Comparison of ENCODE assay signal across 32 mouse cellular contexts in genomic region chr9:110739961-110740360, GRCm38 (mm10). TPM values are rescaled to one million over a fixed set of nuclear protein-coding genes. Genes with fewer than 3 reads are reported as not detected.
DNase-seq lines count a peak whose midpoint lies in the region; ATAC-seq lines count a peak whose summit lies in the region.
"Had no signal": no experiment of that assay in that cellular context is flagged by ENCODE, and none has a peak within 500 bp of the region (broad histone marks: within the 10 kb centered on the region; RNA-seq: fewer than 3 reads in every experiment).

No protein-coding gene starts in this region.

- H3K4me2 ChIP-seq in kidney, embryonic 14.5 days (replicated peaks; ENCODE audit: low read depth, low read length), result no peak overlapping the region
- H3K4me2 ChIP-seq in lung, embryonic 16.5 days (ENCODE audit: low read depth, low read length), result peak overlapping the region; percentile 76; the same call in 1 of the 2 replicates
- H3K4me2 ChIP-seq in limb, embryonic 13.5 days (replicated peaks), result peak overlapping the region; percentile 80
- H3K4me2 ChIP-seq: forebrain, embryonic 12.5 days; midbrain, embryonic 13.5 days had no signal

- H3K4me3 ChIP-seq in kidney, embryonic 14.5 days (ENCODE audit: low read length), result no peak overlapping the region
- H3K4me3 ChIP-seq in lung, embryonic 16.5 days (ENCODE audit: low read length), result peak overlapping the region; percentile 70; the same call in 1 of the 2 replicates
- peak overlapping the region; percentile 83 for H3K4me3 ChIP-seq in limb, embryonic 13.5 days
- H3K4me3 ChIP-seq: erythroblast, embryonic 14.5 days; forebrain, embryonic 12.5 days; megakaryocyte, embryonic 14.5 days; midbrain, embryonic 13.5 days had no signal

- no peak overlapping the region for H3K27ac ChIP-seq in kidney, embryonic 14.5 days (ENCODE audit: low read depth, low read length)
- no peak overlapping the region for H3K27ac ChIP-seq in lung, embryonic 16.5 days (ENCODE audit: low read length)
- H3K27ac ChIP-seq in limb, embryonic 13.5 days, result no peak overlapping the region
- H3K27ac ChIP-seq: forebrain, embryonic 12.5 days; hindbrain, embryonic 14.5 days; liver, embryonic 14.5 days; midbrain, embryonic 13.5 days had no signal

- H3K4me1 ChIP-seq in kidney, embryonic 14.5 days (ENCODE audit: control insufficient read depth, insufficient read depth, low read length), result peaks cover 35% of the 10 kb centered on the region
- peaks cover 15% of the 10 kb centered on the region for H3K4me1 ChIP-seq in lung, embryonic 16.5 days (replicated peaks; ENCODE audit: control insufficient read depth, insufficient read depth, low read length)
- H3K4me1 ChIP-seq in limb, embryonic 13.5 days, result peaks cover 75% of the 10 kb centered on the region

- peaks cover 7% of the 10 kb centered on the region; the same call in 1 of the 2 replicates for H3K27me3 ChIP-seq in kidney, embryonic 14.5 days (ENCODE audit: control insufficient read depth, insufficient read depth, low read length)
- peaks cover 24% of the 10 kb centered on the region for H3K27me3 ChIP-seq in lung, embryonic 16.5 days (ENCODE audit: control insufficient read depth, insufficient read depth, low read depth, low read length)
- H3K27me3 ChIP-seq in limb, embryonic 13.5 days, result peaks cover 36% of the 10 kb centered on the region

- H3K9me3 ChIP-seq in kidney, embryonic 14.5 days (ENCODE audit: control insufficient read depth, low read length), result no peaks in the 10 kb centered on the region
- no peaks in the 10 kb centered on the region for H3K9me3 ChIP-seq in lung, embryonic 16.5 days (ENCODE audit: control insufficient read depth, low read length)
- no peaks in the 10 kb centered on the region for H3K9me3 ChIP-seq in limb, embryonic 13.5 days
- H3K9me3 ChIP-seq: forebrain, embryonic 12.5 days; midbrain, embryonic 13.5 days had no signal

- peak; percentile 70 for DNase-seq in kidney, adult 9 months
- no peak for DNase-seq in lung, postnatal 36 days
- DNase-seq in left cerebral cortex, postnatal 14 days (ENCODE audit: low spot score in 2 of 2), result no peak
- no peak for DNase-seq in layer of hippocampus, adult 11-12 months (ENCODE audit: low spot score)
- DNase-seq: adrenal gland, postnatal 25 days; cerebellum, adult 9-10 months; gastrocnemius, postnatal 36 days; heart, postnatal 36 days; lung, postnatal 14 days; retina, postnatal 1 day; right cerebral cortex, postnatal 25 days; spleen, adult 18-20 months had no signal

- no peaks in the 10 kb centered on the region; the same call in 1 of the 2 replicates for H3K36me3 ChIP-seq in kidney, embryonic 14.5 days (ENCODE audit: control insufficient read depth, insufficient read depth, low read length)
- no peaks in the 10 kb centered on the region for H3K36me3 ChIP-seq in lung, embryonic 16.5 days (ENCODE audit: control insufficient read depth, insufficient read depth, low read length)
- peaks cover 21% of the 10 kb centered on the region for H3K36me3 ChIP-seq in limb, embryonic 13.5 days
- H3K36me3 ChIP-seq: forebrain, embryonic 12.5 days; midbrain, embryonic 13.5 days had no signal

- intact Hi-C loops in left cerebral cortex, postnatal 14 days (cut with DNase I), result loop anchor here (10.0 kb wide), 1 partner anchor 215 kb away; the partner anchor contains the start of gene Lrrc2

- H3K9ac ChIP-seq in kidney, embryonic 14.5 days (ENCODE audit: low read depth, low read length), result no peak overlapping the region
- H3K9ac ChIP-seq in lung, embryonic 16.5 days (ENCODE audit: low read length), result no peak overlapping the region
- H3K9ac ChIP-seq in limb, embryonic 13.5 days, result peak overlapping the region; percentile 94
- H3K9ac ChIP-seq: forebrain, embryonic 12.5 days; hindbrain, embryonic 14.5 days; liver, embryonic 14.5 days; midbrain, embryonic 13.5 days had no signal

- ATAC-seq in kidney, embryonic 14.5 days (ENCODE audit: low FRiP score, low TSS enrichment), result no peak
- no peak for ATAC-seq in lung, embryonic 16.5 days (ENCODE audit: low read depth)
- ATAC-seq in limb, embryonic 13.5 days (ENCODE audit: low FRiP score, low read depth), result no peak
- ATAC-seq: midbrain, embryonic 13.5 days had no signal

- WGBS in kidney, embryonic 14.5 days, result 89% methylated on average over 7 of the region's 7 CpGs
- 77% methylated on average over 7 of the region's 7 CpGs for WGBS in lung, embryonic 16.5 days
- 85% methylated on average over 7 of the region's 7 CpGs for WGBS in limb, embryonic 13.5 days

RNA-seq across cellular contexts. Expression of gene Myl3, which starts 1.7 kb away (rescaled TPM):
- 0.96 and 1.4 TPM in 2 replicates for polyA plus RNA-seq in kidney, embryonic 14.5 days (2014; fragmentation: Nextera tagmentation; extraction: Ambion mirVana)
- polyA plus RNA-seq in lung, embryonic 16.5 days (2015; fragmentation: Nextera tagmentation; extraction: Ambion mirVana), result 10.6 and 13.9 TPM in 2 replicates
- polyA plus RNA-seq in limb, embryonic 13.5 days (2015; fragmentation: Nextera tagmentation; extraction: Ambion mirVana), result 3.5 and 4.8 TPM in 2 replicates
- under 1 TPM in 1 of 2 experiments, not detected in 1; 0.53 TPM for total RNA-seq in left cerebral cortex, postnatal 14 days (2021)
- total RNA-seq: adrenal gland, postnatal 25 days; layer of hippocampus, adult 18-20 months; layer of hippocampus, postnatal 14 days had no signal
- polyA plus RNA-seq: erythroblast, embryonic 14.5 days; midbrain, embryonic 13.5 days; urinary bladder, adult 2 months had no signal

RNA-seq across cellular contexts. Expression of gene Pth1r, which starts 7.0 kb away (rescaled TPM):
- 27.3 and 40.9 TPM in 2 replicates for polyA plus RNA-seq in kidney, embryonic 14.5 days (2014; fragmentation: Nextera tagmentation; extraction: Ambion mirVana)
- 60.3 and 61.6 TPM in 2 replicates for polyA plus RNA-seq in lung, embryonic 16.5 days (2015; fragmentation: Nextera tagmentation; extraction: Ambion mirVana)
- polyA plus RNA-seq in limb, embryonic 13.5 days (2015; fragmentation: Nextera tagmentation; extraction: Ambion mirVana), result 91.1 and 97.7 TPM in 2 replicates
- 1 to 10 TPM; 6.4 to 8.3 TPM for total RNA-seq in left cerebral cortex, postnatal 14 days (2021)
- polyA plus RNA-seq: erythroblast, embryonic 14.5 days had no signal

RNA-seq across cellular contexts. Expression of gene Prss42, which starts 58.0 kb away (rescaled TPM):
- polyA plus RNA-seq in kidney, embryonic 14.5 days (2014; fragmentation: Nextera tagmentation; extraction: Ambion mirVana), result not detected in 2 replicates
- polyA plus RNA-seq in lung, embryonic 16.5 days (2015; fragmentation: Nextera tagmentation; extraction: Ambion mirVana), result not detected in 2 replicates
- polyA plus RNA-seq in limb, embryonic 13.5 days (2015; fragmentation: Nextera tagmentation; extraction: Ambion mirVana), result not detected in 2 replicates
- total RNA-seq in left cerebral cortex, postnatal 14 days (2021), result not detected
- total RNA-seq: adrenal gland, postnatal 25 days; gastrocnemius, adult 18-20 months; gastrocnemius, postnatal 36 days; heart, adult 8-10 months; heart, postnatal 36 days; layer of hippocampus, adult 18-20 months; layer of hippocampus, postnatal 14 days; left cerebral cortex, adult 8-10 months had no signal
- polyA plus RNA-seq: erythroblast, embryonic 14.5 days; forebrain, embryonic 12.5 days; heart, embryonic 14.5 days; hindbrain, embryonic 14.5 days; intestine, embryonic 14.5 days; limb, embryonic 11.5 days; midbrain, embryonic 13.5 days; neural tube, embryonic 11.5 days; thymus, postnatal 0 days; urinary bladder, adult 2 months had no signal
